Mouse (Mus musculus) limb, embryonic 13.5 days (tissue): ENCODE results near the gene Rnf4. TPM values are rescaled to one million over a fixed set of nuclear protein-coding genes. Genes with fewer than 3 reads are reported as not detected.
A peak's percentile ranks its signal among the peaks of the same experiment; 100 is the strongest.

Experiments
- ATAC-seq: fragments of 200-750 bp; cut with Nextera tagmentation; 2 replicates; pipeline ENCODE4 v1.8.0; 2017; ENCODE audit warnings: low read depth, moderate number of reproducible peaks, moderate TSS enrichment; ENCODE audit not compliant: low FRiP score
- H3K27ac ChIP-seq: fragments of 300-500 bp; sonication (generic); 2 replicates; pipeline ENCODE4 v1.5.1; 2015; ENCODE audit warnings: inconsistent platforms, mild to moderate bottlenecking, moderate library complexity
- H3K27me3 ChIP-seq: fragments of 300-500 bp; sonication (generic); 2 replicates; pipeline ENCODE4 v1.6.1; 2015; ENCODE audit warnings: mild to moderate bottlenecking, inconsistent platforms
- H3K36me3 ChIP-seq: fragments of 300-500 bp; sonication (generic); 2 replicates; pipeline ENCODE4 v1.6.1; 2015; ENCODE audit warnings: inconsistent platforms, mild to moderate bottlenecking, moderate library complexity
- H3K4me1 ChIP-seq: fragments of 300-500 bp; sonication (generic); 2 replicates; pipeline ENCODE4 v1.6.1; 2015; ENCODE audit warnings: inconsistent platforms
- H3K4me2 ChIP-seq: fragments of 300-500 bp; sonication (generic); replicated peaks from 2 replicates; pipeline ENCODE4 v1.6.1; 2015; ENCODE audit warnings: inconsistent platforms, mild to moderate bottlenecking, moderate library complexity
- H3K4me3 ChIP-seq: fragments of 300-500 bp; sonication (generic); 2 replicates; pipeline ENCODE4 v1.5.1; 2015; ENCODE audit warnings: moderate library complexity, mild to moderate bottlenecking, inconsistent platforms
- H3K9ac ChIP-seq: fragments of 300-500 bp; sonication (generic); 2 replicates; pipeline ENCODE4 v1.6.1; 2015; ENCODE audit warnings: mild to moderate bottlenecking, inconsistent platforms
- H3K9me3 ChIP-seq: fragments of 300-500 bp; sonication (generic); 2 replicates; pipeline ENCODE4 v1.6.1; 2016; ENCODE audit warnings: inconsistent platforms
- WGBS: fragments of 180-500 bp; shearing (Covaris S2); methylation state at CpG from one replicate; pipeline ENCODE4 v1.1.7; 2015; 5-methylcytosine and 5-hydroxymethylcytosine counted together
- polyA plus RNA-seq: library from polyadenylated mRNA; unstranded; fragments of >200 nt; fragmentation: Nextera tagmentation; extraction: Ambion mirVana; gene quantifications from 2 replicates; pipeline ENCODE4 v1.2.1, GENCODE M21; 2015

Gene Rnf4
- polyA plus RNA-seq, 1 experiment from 2014 or later, result 174 TPM

DNA sequence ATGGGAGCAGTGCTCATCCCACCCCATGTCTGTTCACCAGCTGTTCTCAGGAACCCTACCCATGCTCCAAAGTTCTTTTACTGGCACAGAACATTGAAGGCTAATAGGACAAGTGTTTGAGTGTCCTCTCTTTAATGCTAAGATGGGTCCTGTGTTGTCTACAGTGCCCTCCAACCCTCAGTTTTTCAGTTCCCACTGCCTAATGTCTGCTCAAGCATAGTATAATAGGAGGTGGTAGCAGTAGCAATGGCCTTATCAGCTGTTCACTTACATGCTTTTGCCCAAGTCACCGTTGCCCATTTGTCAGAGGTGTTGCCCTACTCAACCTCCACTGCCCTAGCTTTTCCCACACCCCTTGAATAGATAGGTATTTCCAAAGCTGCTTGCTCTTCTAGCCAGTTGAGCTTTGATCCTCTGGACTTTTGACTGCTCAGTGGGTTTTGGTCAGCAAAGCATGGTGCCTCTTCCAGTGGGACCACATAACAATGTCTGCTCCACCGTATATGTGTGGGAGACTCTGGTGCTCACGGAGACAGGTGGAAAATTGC is 16.1 kb downstream of the Rnf4 start:
- Histone ChIP-seq H3K9me3 (no peaks in the 10 kb centered on the region), H3K4me1 (no peaks in the 10 kb centered on the region), H3K4me3 (no peak overlapping the region), H3K36me3 (peaks cover 96% of the 10 kb centered on the region), H3K27ac (no peak overlapping the region), H3K27me3 (no peaks in the 10 kb centered on the region), H3K9ac (no peak overlapping the region), H3K4me2 (no peak overlapping the region)
- ATAC-seq, result no peak
- 93% methylated on average over 3 of the region's 3 CpGs for WGBS

DNA sequence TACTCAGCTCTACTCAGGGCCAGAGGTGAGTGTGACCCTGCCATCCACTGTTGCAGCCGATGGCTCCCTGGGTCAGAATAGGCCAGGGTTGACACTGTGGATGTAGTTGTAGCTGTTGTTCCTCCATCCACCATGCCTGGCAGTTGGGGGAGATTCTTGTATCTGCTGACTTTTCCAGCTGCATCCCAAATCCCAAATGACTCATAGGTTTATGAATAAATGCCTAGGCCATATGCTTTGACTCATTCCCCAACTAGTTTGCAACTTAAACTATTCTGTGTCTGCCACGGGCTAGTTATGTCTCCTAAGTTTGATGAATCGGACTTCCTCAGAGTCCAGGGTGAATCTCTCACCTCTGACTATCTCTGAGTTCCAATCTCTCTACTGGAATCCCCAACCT is 24.2 kb downstream of the Rnf4 start:
- ATAC-seq, result no peak
- Histone ChIP-seq H3K4me1 (no peaks in the 10 kb centered on the region), H3K27me3 (no peaks in the 10 kb centered on the region), H3K9ac (no peak overlapping the region), H3K4me2 (no peak overlapping the region), H3K36me3 (peaks cover 82% of the 10 kb centered on the region), H3K9me3 (no peaks in the 10 kb centered on the region), H3K27ac (no peak overlapping the region), H3K4me3 (no peak overlapping the region)
- 93% methylated on average over 3 of the region's 3 CpGs for WGBS

GRCm38 (mm10) chr5:34363115-34363514 is 27.0 kb downstream of the Rnf4 start:
- Histone ChIP-seq H3K9ac (no peak overlapping the region), H3K9me3 (no peaks in the 10 kb centered on the region), H3K4me1 (no peaks in the 10 kb centered on the region), H3K27ac (no peak overlapping the region), H3K36me3 (peaks cover 60% of the 10 kb centered on the region), H3K27me3 (no peaks in the 10 kb centered on the region), H3K4me3 (no peak overlapping the region), H3K4me2 (no peak overlapping the region)
- no peak for ATAC-seq

GRCm38 (mm10) chr5:34368551-34369290 is 32.6 kb downstream of the Rnf4 start:
- Histone ChIP-seq H3K4me3 (peak overlapping the region; percentile 79), H3K36me3 (peaks cover 14% of the 10 kb centered on the region), H3K4me1 (peaks cover 23% of the 10 kb centered on the region), H3K9ac (peak overlapping the region; percentile 78), H3K27ac (peak overlapping the region; percentile 80), H3K9me3 (no peaks in the 10 kb centered on the region), H3K27me3 (no peaks in the 10 kb centered on the region), H3K4me2 (peak overlapping the region; percentile 69)
- 71% methylated on average over 7 of the region's 7 CpGs for WGBS
- no peak for ATAC-seq

DNA sequence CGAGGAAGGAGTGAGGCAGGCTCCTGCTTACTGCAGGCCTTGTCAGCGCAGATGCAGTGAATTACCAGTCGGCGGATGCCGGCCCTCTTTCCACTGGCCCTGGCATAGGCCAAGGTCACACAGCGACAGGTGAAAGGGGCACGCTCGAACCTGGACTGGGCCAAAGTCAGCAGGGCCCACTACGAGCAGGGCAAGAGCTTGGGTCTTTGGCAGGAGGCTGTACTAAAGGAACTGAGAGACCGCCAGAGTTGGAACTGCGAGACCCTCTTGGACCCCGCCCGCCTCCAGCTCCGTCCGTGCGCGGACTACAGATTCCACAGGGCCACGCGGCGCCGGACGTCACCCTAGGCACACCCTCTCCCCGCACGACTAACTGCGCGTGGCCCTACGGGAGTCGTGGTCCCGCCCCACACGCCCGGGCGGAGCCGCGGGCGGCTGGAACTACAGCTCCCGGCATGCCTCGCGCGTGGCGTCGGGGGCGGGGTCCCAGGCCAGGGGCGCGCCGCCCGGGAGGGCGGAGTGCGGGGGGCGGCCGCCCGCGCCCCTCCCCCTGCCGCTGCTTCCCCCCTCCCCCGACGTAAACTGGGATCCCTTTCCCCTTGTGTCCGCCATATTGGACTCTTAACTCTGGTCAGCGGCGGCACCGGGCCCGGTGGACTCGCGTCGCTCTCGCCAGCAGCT is 33.4 kb downstream of the Rnf4 start, which contains the start of gene Fam193a:
Gene Fam193a, plus strand, starts transcription at position 593 of the 681 bp plus-strand sequence.
- Histone ChIP-seq H3K4me3 (peak within 1 kb of the TSS; percentile 79), H3K27ac (peak within 1 kb of the TSS; percentile 80), H3K9ac (peak within 1 kb of the TSS; percentile 96), H3K36me3 (peaks cover 12% of the 10 kb centered on the region), H3K9me3 (no peaks in the 10 kb centered on the region), H3K27me3 (no peaks in the 10 kb centered on the region), H3K4me2 (peak within 1 kb of the TSS; percentile 74), H3K4me1 (peaks cover 23% of the 10 kb centered on the region)
- peak; percentile 100 for ATAC-seq
- WGBS, result under 1% methylated on average over 35 of the region's 64 CpGs

DNA sequence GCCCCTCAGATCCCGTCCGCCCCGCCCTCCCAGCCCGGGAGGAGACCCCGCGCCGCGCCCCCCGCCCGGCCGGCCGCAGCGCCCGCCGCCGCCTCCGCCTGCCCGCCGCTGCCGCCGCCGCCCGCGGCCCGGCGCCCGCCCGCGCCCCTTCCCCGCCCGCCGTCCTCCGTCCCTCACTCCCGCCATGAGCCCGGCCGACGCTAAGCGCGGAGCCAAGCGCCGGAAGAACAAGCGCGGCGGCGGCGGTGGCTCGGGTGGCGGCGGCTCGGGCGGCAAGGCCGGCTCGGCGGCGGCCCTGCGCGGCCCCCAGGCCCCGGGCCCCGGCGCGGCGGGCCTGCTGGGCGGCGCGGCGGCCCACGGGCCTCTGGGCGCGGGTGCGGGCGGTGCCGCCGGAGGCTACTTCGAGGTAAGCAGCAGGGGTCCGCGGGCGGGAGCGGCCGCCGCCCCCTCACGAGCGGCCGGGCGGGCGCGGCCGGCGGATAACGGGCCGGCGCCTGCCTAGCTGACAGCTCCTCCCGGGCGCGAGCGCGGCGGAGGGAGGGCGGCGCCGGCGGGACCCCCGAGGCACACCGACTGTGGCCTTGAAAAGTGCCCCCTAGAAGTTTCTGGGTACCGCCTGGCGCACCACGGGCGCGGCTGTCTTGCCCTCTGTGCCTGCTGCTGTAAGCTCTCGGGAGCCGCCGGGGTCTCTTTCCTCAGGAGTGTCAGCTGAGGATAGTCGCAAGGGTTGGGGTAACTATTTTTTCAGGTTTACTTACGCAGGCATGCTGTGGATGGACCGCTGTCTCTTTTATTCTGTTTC is 34.1 kb downstream of the Rnf4 start:
- under 1% methylated on average over 30 of the region's 114 CpGs for WGBS
- ATAC-seq, result no peak
- Histone ChIP-seq H3K36me3 (peaks cover 5% of the 10 kb centered on the region; the same call in 1 of the 2 replicates), H3K9me3 (no peaks in the 10 kb centered on the region), H3K27me3 (no peaks in the 10 kb centered on the region), H3K9ac (peak overlapping the region; percentile 96), H3K4me1 (peaks cover 23% of the 10 kb centered on the region), H3K4me3 (peak overlapping the region; percentile 79), H3K27ac (peak overlapping the region; percentile 61; the same call in 1 of the 2 replicates), H3K4me2 (peak overlapping the region; percentile 74)

GRCm38 (mm10) chr5:34370840-34371239 is 34.8 kb downstream of the Rnf4 start:
- H3K9me3 ChIP-seq, result no peaks in the 10 kb centered on the region
- H3K36me3 ChIP-seq, result 0 out of 2 replicates have a peak, but pooled peaks cover 3% of the 10 kb centered on the region
- peak overlapping the region; percentile 74 for H3K4me2 ChIP-seq
- no peaks in the 10 kb centered on the region for H3K27me3 ChIP-seq
- 28% methylated on average over 8 of the region's 8 CpGs for WGBS
- peak overlapping the region; percentile 79 for H3K4me3 ChIP-seq
- H3K9ac ChIP-seq, result peak overlapping the region; percentile 96
- no peak overlapping the region for H3K27ac ChIP-seq
- ATAC-seq, result no peak
- H3K4me1 ChIP-seq, result peaks cover 23% of the 10 kb centered on the region

DNA sequence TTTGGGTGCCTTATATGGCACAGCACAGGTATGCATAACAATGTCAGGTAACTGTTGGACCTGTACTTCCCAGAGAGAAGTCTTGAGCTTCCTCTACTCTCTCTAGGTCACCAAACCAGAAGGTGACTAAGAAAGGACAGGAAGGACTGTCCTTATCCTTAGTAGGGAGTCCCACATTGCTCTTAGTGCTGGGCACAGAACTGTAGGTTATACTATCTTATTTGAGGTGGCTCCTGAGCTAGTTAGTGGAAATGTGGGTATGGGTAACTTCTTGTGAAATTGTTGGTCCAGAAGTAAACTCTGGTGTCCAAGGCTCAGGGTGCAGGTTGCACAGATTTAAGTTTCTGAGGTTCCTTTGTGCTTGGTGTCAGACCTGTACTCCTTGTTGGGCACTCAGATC is 36.1 kb downstream of the Rnf4 start:
- H3K36me3 ChIP-seq, result no peaks in the 10 kb centered on the region
- peaks cover 23% of the 10 kb centered on the region for H3K4me1 ChIP-seq
- no peaks in the 10 kb centered on the region for H3K27me3 ChIP-seq
- 0 out of 2 replicates have a peak overlapping the region, but pooled peaks have one; percentile 2 for H3K9ac ChIP-seq
- H3K4me2 ChIP-seq, result peak overlapping the region; percentile 36
- no peak overlapping the region for H3K27ac ChIP-seq
- H3K9me3 ChIP-seq, result no peaks in the 10 kb centered on the region
- H3K4me3 ChIP-seq, result no peak overlapping the region
- no peak for ATAC-seq

DNA sequence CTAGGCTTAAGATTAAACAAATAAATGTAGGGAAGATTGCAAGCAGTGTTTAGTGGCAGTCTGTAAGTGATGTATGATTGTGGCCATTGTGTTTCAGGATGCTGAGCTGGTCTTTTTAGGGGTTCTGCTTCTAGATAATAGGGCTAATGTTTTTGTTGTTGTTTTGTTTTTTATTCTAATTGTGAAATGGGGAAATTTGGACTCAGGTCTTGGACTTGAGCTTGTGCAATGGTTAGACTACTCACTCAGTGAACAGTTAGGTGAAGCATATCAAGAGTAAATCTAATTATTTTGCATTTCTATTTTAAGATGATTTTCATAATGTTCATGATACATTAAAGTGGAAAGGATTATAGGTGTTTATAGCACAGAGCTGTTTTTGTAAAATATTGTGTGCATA is 36.5 kb downstream of the Rnf4 start:
- H3K4me2 ChIP-seq, result no peak overlapping the region
- H3K36me3 ChIP-seq, result no peaks in the 10 kb centered on the region

GRCm38 (mm10) chr5:34378787-34379186 is 42.7 kb downstream of the Rnf4 start:
- Histone ChIP-seq H3K27me3 (no peaks in the 10 kb centered on the region), H3K4me2 (no peak overlapping the region), H3K9ac (no peak overlapping the region), H3K4me1 (no peaks in the 10 kb centered on the region), H3K4me3 (no peak overlapping the region), H3K9me3 (no peaks in the 10 kb centered on the region), H3K27ac (no peak overlapping the region), H3K36me3 (no peaks in the 10 kb centered on the region)
- ATAC-seq, result no peak

More for the DNA sequence above, 36.5 kb downstream of the Rnf4 start:
- Histone ChIP-seq H3K9ac (0 out of 2 replicates have a peak overlapping the region, but pooled peaks have one; percentile 2), H3K27me3 (no peaks in the 10 kb centered on the region), H3K4me1 (peaks cover 23% of the 10 kb centered on the region), H3K4me3 (no peak overlapping the region), H3K27ac (no peak overlapping the region), H3K9me3 (no peaks in the 10 kb centered on the region)
- no peak for ATAC-seq

GRCm38 (mm10) chr5:34381700-34382099 is 45.6 kb downstream of the Rnf4 start:
- no peak overlapping the region for H3K4me3 ChIP-seq
- H3K9ac ChIP-seq, result no peak overlapping the region
- 95% methylated on average over 2 of the region's 2 CpGs for WGBS
- no peaks in the 10 kb centered on the region for H3K4me1 ChIP-seq
- H3K27ac ChIP-seq, result no peak overlapping the region
- H3K27me3 ChIP-seq, result no peaks in the 10 kb centered on the region
- H3K9me3 ChIP-seq, result peaks cover 14% of the 10 kb centered on the region
- ATAC-seq, result no peak
- H3K4me2 ChIP-seq, result no peak overlapping the region
- peaks cover 11% of the 10 kb centered on the region for H3K36me3 ChIP-seq

DNA sequence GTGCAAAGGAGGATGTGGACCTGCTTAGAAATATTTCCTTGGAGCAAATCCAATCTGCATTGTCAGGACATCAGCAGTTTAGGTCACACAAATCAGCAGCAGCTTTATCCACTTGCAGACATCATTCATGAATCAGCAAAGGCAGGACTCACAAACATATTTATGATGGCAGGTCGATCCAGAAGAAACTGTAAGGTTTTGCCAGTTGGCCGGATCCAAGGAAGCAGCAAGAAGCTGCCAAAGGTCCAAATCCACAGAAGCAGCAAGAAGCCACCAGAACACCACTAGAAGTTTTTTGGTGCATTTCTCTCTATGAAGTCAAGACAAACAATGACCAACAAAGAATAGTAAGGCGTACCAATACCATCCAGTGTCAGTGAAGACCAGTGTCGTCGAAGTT is 49.5 kb downstream of the Rnf4 start:
- 97% methylated on average over 5 of the region's 5 CpGs for WGBS
- H3K36me3 ChIP-seq, result peaks cover 13% of the 10 kb centered on the region
- H3K9ac ChIP-seq, result no peak overlapping the region
- no peak overlapping the region for H3K4me2 ChIP-seq
- H3K4me1 ChIP-seq, result no peaks in the 10 kb centered on the region
- H3K4me3 ChIP-seq, result no peak overlapping the region
- no peak overlapping the region for H3K27ac ChIP-seq
- no peak for ATAC-seq
- peaks cover 19% of the 10 kb centered on the region for H3K9me3 ChIP-seq
- H3K27me3 ChIP-seq, result no peaks in the 10 kb centered on the region
